Mouse (Mus musculus) testis, adult 2 months (tissue): ENCODE measurements around the gene Ndfip2.

Experiments used
- CTCF ChIP-seq: fragments of 200-500 bp; IDR thresholded peaks from 2 replicates; pipeline ENCODE4 v1.5.1; 2012; ENCODE audit warnings: low read depth, mild to moderate bottlenecking, inconsistent platforms, low read length, moderate library complexity; ENCODE audit not compliant: control insufficient read depth, insufficient read depth, insufficient replicate concordance
- POLR2A ChIP-seq: fragments of 200-500 bp; IDR thresholded peaks from 2 replicates; pipeline ENCODE4 v1.6.1; 2012; ENCODE audit warnings: low read depth, mild to moderate bottlenecking, inconsistent platforms, low read length, moderate library complexity; ENCODE audit not compliant: control insufficient read depth

GRCm38 (mm10) chr14:105287557-105287956 lies 29.2 kb downstream of the Ndfip2 start:
- TF ChIP-seq POLR2A (no peak), CTCF (no peak)
